Mouse (Mus musculus) layer of hippocampus, postnatal 25 days (tissue): ENCODE results near the gene Dgkd. TPM values are rescaled to one million over a fixed set of nuclear protein-coding genes. Genes with fewer than 3 reads are reported as not detected.
A peak's percentile ranks its signal among the peaks of the same experiment; 100 is the strongest.

ENCODE experiments used
- DNase-seq, 2 experiments: peaks; one replicate each; pipeline ENCODE4 v3.0.0; 2022; ENCODE audit warnings: mixed read lengths in 2 of 2, low spot score in 1 of 2; ENCODE audit errors: extremely low spot score in 1 of 2
- total RNA-seq, 2 experiments: library from RNA; stranded (reverse); gene quantifications; 2 replicates each; pipeline ENCODE4 v1.2.3; 2021

Dgkd gene
- total RNA-seq, 2 experiments from 2014 or later = 105 to 129 TPM

GRCm38 (mm10) chr1:87879494-87880325 is 26.6 kb downstream of the Dgkd start:
- DNase-seq = peak; percentile 40 to 70

- no peak for DNase-seq
Measured at GRCm38 (mm10) chr1:87880326-87880627, 27.2 kb downstream of the Dgkd start.

GRCm38 (mm10) chr1:87880856-87881255 is 27.8 kb downstream of the Dgkd start:
- no peak for DNase-seq

- no peak for DNase-seq
Measured at GRCm38 (mm10) chr1:87881726-87882125, 28.6 kb downstream of the Dgkd start.

- no peak for DNase-seq
Measured at GRCm38 (mm10) chr1:87882554-87882953, 29.5 kb downstream of the Dgkd start.

GRCm38 (mm10) chr1:87890960-87891359 is 37.9 kb downstream of the Dgkd start:
- DNase-seq = no peak

- no peak for DNase-seq
Measured at GRCm38 (mm10) chr1:87891634-87892033, 38.5 kb downstream of the Dgkd start.

GRCm38 (mm10) chr1:87892499-87892898 is 39.4 kb downstream of the Dgkd start:
- no peak for DNase-seq

GRCm38 (mm10) chr1:87893414-87893813 is 40.3 kb downstream of the Dgkd start:
- DNase-seq = no peak

- DNase-seq = no peak
Measured at GRCm38 (mm10) chr1:87896921-87897320, 43.8 kb downstream of the Dgkd start.

- no peak for DNase-seq
Measured at GRCm38 (mm10) chr1:87899701-87900100, 46.6 kb downstream of the Dgkd start.

- DNase-seq = no peak
Measured at GRCm38 (mm10) chr1:87900979-87901378, 47.9 kb downstream of the Dgkd start.

GRCm38 (mm10) chr1:87902186-87902585 is 49.1 kb downstream of the Dgkd start:
- DNase-seq = no peak

- no peak for DNase-seq
Measured at GRCm38 (mm10) chr1:87906361-87906956, 53.4 kb downstream of the Dgkd start.

- DNase-seq = no peak
Measured at GRCm38 (mm10) chr1:87908006-87908405, 54.9 kb downstream of the Dgkd start.

- no peak for DNase-seq
Measured at GRCm38 (mm10) chr1:87908736-87909135, 55.6 kb downstream of the Dgkd start.

GRCm38 (mm10) chr1:87909565-87909964 is 56.5 kb downstream of the Dgkd start:
- DNase-seq = no peak

GRCm38 (mm10) chr1:87910428-87910827 is 57.3 kb downstream of the Dgkd start:
- no peak for DNase-seq

- no peak for DNase-seq
Measured at GRCm38 (mm10) chr1:87913356-87913755, 60.3 kb downstream of the Dgkd start.

GRCm38 (mm10) chr1:87917361-87917760 is 64.3 kb downstream of the Dgkd start:
- DNase-seq = no peak

- no peak for DNase-seq
Measured at GRCm38 (mm10) chr1:87918061-87918460, 65.0 kb downstream of the Dgkd start.

- DNase-seq = no peak
Measured at GRCm38 (mm10) chr1:87920056-87920614, 67.0 kb downstream of the Dgkd start.
